Mouse (Mus musculus) CD4-positive, CD25-positive, alpha-beta regulatory T cell, adult 4 months (primary cell): ENCODE results near the gene 9330182O14Rik. TPM values are rescaled to one million over a fixed set of nuclear protein-coding genes. Genes with fewer than 3 reads are reported as not detected.

ENCODE experiments used
- ATAC-seq: one replicate; pipeline ENCODE4 v1.8.0; 2017
- polyA plus RNA-seq, 2 experiments: library from polyadenylated mRNA; unstranded; fragments of 100-300 nt; shearing (Covaris generic); gene quantifications; one replicate each; pipeline ENCODE4 v1.2.1; 2017

9330182O14Rik gene
- polyA plus RNA-seq = not detected

DNA sequence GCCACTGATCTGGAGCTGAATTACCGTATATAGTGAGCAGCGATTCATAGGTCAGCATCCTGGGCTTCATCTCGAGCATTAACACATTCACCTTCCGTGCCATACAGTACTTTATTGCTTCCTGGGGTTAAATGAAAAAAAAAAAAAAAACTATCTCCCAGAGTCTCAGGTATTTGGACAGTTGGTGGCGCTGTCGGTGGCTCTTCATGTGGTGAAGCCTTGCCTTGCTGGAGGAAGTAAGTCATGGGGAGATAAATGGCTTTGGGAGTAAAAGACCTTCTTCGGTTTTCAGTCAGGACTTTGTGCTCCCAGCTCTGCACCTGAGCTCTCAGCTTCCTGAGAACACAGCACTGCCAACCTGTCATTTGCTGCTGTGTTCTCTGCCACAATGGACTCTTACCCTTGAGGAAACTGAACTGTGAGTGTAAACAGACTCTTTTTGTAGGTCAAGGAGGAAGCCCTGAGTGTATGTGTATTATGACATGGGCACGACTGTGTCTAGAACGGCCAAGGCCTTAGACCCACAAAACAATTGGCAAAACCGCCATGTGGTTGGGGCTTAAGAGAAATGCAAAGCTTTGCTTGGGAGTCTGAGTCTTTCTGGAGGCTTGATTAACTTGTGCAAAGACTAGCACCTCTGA is at the start of gene 9330182O14Rik:
Gene 9330182O14Rik (plus strand): TSS at position 214 of the 641 bp plus-strand sequence.
- ATAC-seq = no peak

DNA sequence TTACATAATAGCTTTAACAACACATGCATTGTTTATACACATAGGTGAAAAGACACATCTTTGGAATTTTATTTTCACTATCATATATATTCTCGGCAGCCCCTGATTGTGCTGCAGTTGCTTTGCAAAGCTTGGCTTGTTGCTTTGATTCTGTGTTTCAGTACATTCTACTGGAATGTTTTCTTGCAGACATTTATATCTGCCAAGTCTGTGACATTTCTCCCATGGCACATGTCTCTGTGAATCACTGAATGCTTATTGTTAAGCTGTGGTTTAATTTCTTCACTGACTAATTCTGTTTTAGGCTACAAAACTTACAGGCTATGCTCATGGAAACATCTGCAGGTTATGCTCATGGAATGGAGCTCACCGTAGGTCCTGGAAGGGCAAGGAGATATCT is 30.9 kb upstream of the 9330182O14Rik start:
- ATAC-seq = no peak

DNA sequence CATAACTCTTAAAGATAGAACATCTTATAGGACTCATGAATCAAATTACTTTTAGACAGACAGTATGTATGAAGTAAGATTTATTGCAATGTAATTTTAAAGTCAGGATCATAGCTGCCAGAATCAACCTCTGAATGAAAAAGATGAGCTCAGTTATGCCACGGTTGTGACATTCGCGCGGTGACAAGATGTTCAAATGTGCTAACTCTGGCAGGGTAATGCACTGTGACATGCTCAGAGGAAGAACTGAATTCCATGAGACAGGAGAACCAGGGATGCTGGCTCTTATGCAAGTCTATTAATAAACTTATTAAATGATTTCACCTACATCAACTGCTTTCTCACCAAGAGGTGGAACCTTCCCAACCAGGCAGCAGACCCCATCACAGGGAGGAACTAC is 28.5 kb upstream of the 9330182O14Rik start:
- ATAC-seq = no peak

DNA sequence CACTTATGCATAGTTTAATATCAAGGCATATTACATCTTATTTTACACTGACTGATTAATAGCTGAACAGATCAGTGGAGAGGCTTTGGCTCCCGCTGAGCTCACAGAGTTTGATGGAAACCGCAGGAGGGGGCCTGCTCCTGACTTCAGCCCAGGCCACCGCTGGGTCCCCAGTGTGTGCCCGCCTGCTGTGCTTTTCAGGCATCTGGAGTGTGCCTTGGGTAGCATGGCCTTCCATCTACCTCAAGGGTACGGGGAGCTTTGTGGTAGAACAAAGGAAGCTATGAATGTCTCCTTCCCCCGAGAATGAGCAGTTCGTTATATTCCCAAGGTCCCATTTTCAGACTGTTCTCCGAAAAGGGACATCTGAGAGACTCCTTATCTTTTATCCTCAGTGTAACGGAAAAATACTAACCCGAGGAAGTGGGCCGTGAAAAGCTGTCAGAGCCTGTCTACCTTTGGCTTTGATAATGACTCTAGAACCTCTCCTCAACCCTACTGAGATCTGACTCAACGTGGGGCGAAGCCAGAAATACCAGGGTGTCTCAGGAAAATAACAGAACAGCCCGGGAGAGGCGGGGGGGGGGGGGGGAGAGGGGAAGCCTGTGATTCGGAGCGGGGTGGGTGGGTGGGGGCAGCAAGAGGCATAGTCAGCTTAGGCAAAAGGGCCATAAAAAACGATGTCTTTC is 20.1 kb upstream of the 9330182O14Rik start:
- ATAC-seq = no peak

- ATAC-seq = no peak
Measured at GRCm38 (mm10) chr15:40114600-40115271, 19.4 kb upstream of the 9330182O14Rik start.

- ATAC-seq = no peak
Measured at GRCm38 (mm10) chr15:40116396-40116795, 17.8 kb upstream of the 9330182O14Rik start.

- ATAC-seq = no peak
Measured at GRCm38 (mm10) chr15:40124211-40124953, 9.8 kb upstream of the 9330182O14Rik start.

GRCm38 (mm10) chr15:40129496-40129895 is 4.7 kb upstream of the 9330182O14Rik start:
- no peak for ATAC-seq

- ATAC-seq = peak; percentile 73
Measured at GRCm38 (mm10) chr15:40130880-40131478, 3.2 kb upstream of the 9330182O14Rik start.

DNA sequence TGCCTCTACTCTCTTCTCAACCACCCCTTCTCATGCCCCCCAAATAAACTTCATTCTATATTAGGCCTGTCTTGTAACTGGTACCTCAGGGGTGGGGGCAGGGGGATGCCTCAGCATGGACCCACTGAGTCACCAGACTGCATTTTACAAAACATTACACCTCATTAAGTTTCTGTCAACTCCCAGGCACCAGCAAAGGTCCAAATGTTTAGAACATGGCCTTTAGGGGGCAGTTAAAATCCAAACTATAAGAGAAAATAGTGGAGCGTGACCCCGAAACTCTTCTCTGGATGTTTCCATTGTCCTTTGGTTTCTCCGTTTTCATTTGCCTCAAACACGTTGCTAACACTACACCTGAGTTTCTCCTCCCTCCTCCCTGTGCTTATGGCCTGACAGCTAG is 1.8 kb upstream of the 9330182O14Rik start:
- no peak for ATAC-seq

- no peak for ATAC-seq
Measured at GRCm38 (mm10) chr15:40144221-40144620, 10.1 kb downstream of the 9330182O14Rik start.

GRCm38 (mm10) chr15:40157683-40158082 is 23.5 kb downstream of the 9330182O14Rik start:
- no peak for ATAC-seq

- ATAC-seq = no peak
Measured at GRCm38 (mm10) chr15:40166560-40167275, 32.6 kb downstream of the 9330182O14Rik start.

DNA sequence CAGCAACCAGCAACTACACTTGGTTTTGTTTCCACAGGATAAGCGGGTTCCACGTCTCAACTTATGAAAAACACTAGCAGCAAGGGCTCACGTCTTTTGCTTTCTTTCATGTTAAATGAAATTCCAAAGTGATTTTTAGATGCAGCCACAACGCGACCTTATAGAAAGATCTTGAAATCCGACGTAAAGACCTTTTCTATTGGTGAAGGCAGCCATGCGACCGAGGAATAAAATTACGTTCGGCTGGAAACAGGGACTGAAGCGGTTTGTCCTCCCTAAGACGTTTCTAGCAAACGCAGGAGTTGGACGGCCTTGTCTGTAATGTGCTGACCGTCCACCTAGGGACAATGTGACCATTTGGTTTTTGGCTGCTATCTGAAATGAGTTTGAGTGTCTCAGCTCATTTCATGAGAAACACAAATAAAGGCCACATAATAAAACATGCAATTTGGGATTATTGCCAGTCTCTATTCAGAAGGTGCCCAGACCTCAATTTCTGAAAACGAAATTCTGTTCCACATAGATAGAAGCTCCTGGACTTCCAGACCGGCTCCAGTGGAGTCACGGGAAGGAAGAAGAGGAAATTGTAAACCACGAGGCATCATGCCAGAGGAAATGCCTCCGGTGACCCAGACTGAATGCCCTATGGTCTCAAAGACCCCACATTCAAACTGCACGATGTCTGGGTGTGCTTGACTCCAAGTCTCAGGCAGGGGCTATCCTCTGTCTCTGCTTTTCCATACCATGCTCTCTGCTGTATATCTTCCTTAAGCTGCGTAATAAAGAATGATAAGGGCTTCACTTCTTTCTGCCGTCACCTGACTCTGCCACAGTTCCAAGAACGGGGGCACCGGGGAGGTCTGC is 33.3 kb downstream of the 9330182O14Rik start:
- no peak for ATAC-seq

GRCm38 (mm10) chr15:40168140-40168688 is 34.0 kb downstream of the 9330182O14Rik start:
- ATAC-seq = no peak

- no peak for ATAC-seq
Measured at GRCm38 (mm10) chr15:40169061-40169460, 34.9 kb downstream of the 9330182O14Rik start.

GRCm38 (mm10) chr15:40169705-40170104 is 35.5 kb downstream of the 9330182O14Rik start:
- ATAC-seq = no peak

GRCm38 (mm10) chr15:40179423-40179822 is 45.3 kb downstream of the 9330182O14Rik start:
- ATAC-seq = no peak

DNA sequence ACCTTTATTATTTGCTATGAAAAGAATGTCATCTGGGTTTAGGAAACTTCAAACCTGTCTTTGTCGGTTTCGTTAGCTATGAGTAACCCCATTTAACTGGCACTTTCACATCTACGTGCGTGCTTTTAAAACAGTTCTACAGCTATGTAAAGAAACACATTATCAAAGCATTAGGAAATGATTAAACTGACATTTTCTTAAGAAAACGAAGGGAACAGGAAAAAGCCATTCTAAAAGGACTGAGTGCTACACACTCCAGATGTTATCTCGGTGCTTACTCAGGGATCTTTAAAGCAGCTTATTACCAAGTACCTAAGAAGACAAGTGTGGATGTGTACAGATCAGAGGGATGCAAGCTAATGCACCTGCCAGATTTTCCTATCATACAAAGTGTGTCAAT is 52.9 kb downstream of the 9330182O14Rik start:
- no peak for ATAC-seq
